Mouse (Mus musculus) brain, embryonic 14.5 days (tissue): ENCODE data around the gene Rbm20.

Source experiments
- CTCF ChIP-seq: fragments of 200-500 bp; IDR thresholded peaks from 2 replicates; pipeline ENCODE4 v1.5.1; 2012; ENCODE audit warnings: inconsistent platforms, mild to moderate bottlenecking, moderate library complexity, borderline replicate concordance; ENCODE audit not compliant: insufficient read depth, insufficient read length; ENCODE audit errors: extremely low read depth
- POLR2A ChIP-seq: fragments of 200-500 bp; IDR thresholded peaks from 2 replicates; pipeline ENCODE4 v1.6.1; 2012; ENCODE audit warnings: mild to moderate bottlenecking, inconsistent platforms, borderline replicate concordance; ENCODE audit not compliant: poor library complexity, insufficient read depth, insufficient read length, severe bottlenecking; ENCODE audit errors: extremely low read depth

DNA sequence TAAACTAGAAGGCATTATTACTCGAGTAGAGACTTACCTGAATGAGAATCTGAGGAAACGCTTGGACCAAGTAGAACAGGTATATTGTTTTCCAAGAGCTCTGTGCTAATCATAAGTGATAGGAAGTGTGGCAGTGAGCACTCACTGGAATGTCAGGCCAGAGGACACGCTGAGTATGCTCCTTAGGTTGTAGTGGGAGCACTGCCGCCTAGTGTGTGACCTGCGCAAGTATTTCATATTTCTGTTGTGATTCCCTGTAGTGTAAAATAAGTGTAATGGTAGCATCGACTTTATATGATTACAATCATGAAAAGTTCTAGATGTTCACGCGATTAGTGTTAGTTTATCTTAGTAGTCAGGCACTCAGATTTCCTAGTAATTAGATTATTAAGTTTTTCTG is 38.4 kb upstream of the Rbm20 start:
- TF ChIP-seq POLR2A: no peak
- TF ChIP-seq CTCF: no peak
